Mouse (Mus musculus): Measurements from ENCODE around the gene Hba-a2. TPM values are rescaled to one million over a fixed set of nuclear protein-coding genes. Genes with fewer than 3 reads are reported as not detected.
"Not testable (repeated sequence)": the region's sequence is repeated elsewhere in the genome, so short reads cannot be mapped to it uniquely, and the experiment has no call there.

Gene Hba-a2
- 100 to 1,000 TPM; 153 to 208 TPM for total RNA-seq (2021)
- long read RNA-seq, experiment 1, transcript Hba-a2-201 (3 exons, 554 nt): major isoform, 13 of 13 reads
- long read RNA-seq, experiment 1, partial matches to known transcripts: 0 of 13 reads
- long read RNA-seq, experiment 1, other reads (novel, unspliced or antisense): 0 of 13 reads
- long read RNA-seq, experiment 2, transcript Hba-a2-201 (3 exons, 554 nt): major isoform, 22 of 22 reads
- long read RNA-seq, experiment 2, partial matches to known transcripts: 0 of 22 reads
- long read RNA-seq, experiment 2, other reads (novel, unspliced or antisense): 0 of 22 reads

GRCm38 (mm10) chr11:32296203-32296602 is at the start of gene Hba-a2:
Gene Hba-a2, plus strand, starts transcription at chr11:32296489.
- DNase-seq; H3K27ac ChIP-seq; H3K4me3 ChIP-seq; intact Hi-C loops (cut with DNase I): not testable (repeated sequence)

- H3K4me3 ChIP-seq: no peak overlapping the region
These were observed 49.2 kb upstream of the Hba-a2 start for GRCm38 (mm10) chr11:32247068-32247467.

GRCm38 (mm10) chr11:32248350-32248749 is 47.9 kb upstream of the Hba-a2 start:
- no peak for DNase-seq
- TF ChIP-seq CTCF (IDR thresholded peaks at IDR 0.05): no peak
- intact Hi-C loops (cut with DNase I): no loop called here
- H3K27ac ChIP-seq: no peak overlapping the region
- H3K4me3 ChIP-seq: no peak overlapping the region

More at GRCm38 (mm10) chr11:32247068-32247467, 49.2 kb upstream of the Hba-a2 start:
- no peak overlapping the region for H3K27ac ChIP-seq
- intact Hi-C loops (cut with DNase I): no loop called here
- no peak for DNase-seq
- TF ChIP-seq CTCF (IDR thresholded peaks at IDR 0.05): peak; percentile 26; the same call in 1 of the 2 replicates

GRCm38 (mm10) chr11:32250880-32251763 is 45.2 kb upstream of the Hba-a2 start:
- DNase-seq: no peak
- intact Hi-C loops (cut with DNase I): no loop called here
- no peak for TF ChIP-seq CTCF (IDR thresholded peaks at IDR 0.05)
- Histone ChIP-seq H3K27ac (no peak overlapping the region), H3K4me3 (no peak overlapping the region)

- Histone ChIP-seq H3K4me3 (no peak overlapping the region), H3K27ac (no peak overlapping the region)
- intact Hi-C loops (cut with DNase I): no loop called here
- TF ChIP-seq CTCF (IDR thresholded peaks at IDR 0.05): no peak
- DNase-seq: no peak
These were observed 43.2 kb upstream of the Hba-a2 start for GRCm38 (mm10) chr11:32253121-32253520.

- no peak overlapping the region for H3K27ac ChIP-seq
- intact Hi-C loops (cut with DNase I): no loop called here
- TF ChIP-seq CTCF (IDR thresholded peaks at IDR 0.05): no peak
These were observed 40.1 kb upstream of the Hba-a2 start for GRCm38 (mm10) chr11:32256146-32256545.

GRCm38 (mm10) chr11:32256566-32256965 is 39.7 kb upstream of the Hba-a2 start:
- H3K27ac ChIP-seq: no peak overlapping the region

More at GRCm38 (mm10) chr11:32256146-32256545, 40.1 kb upstream of the Hba-a2 start:
- H3K4me3 ChIP-seq: no peak overlapping the region
- no peak for DNase-seq

GRCm38 (mm10) chr11:32262674-32263415 is 33.4 kb upstream of the Hba-a2 start:
- no peak overlapping the region for H3K27ac ChIP-seq
- DNase-seq: no peak
- TF ChIP-seq CTCF (IDR thresholded peaks at IDR 0.05): no peak
- no peak overlapping the region for H3K4me3 ChIP-seq
- intact Hi-C loops (cut with DNase I): no loop called here

More at GRCm38 (mm10) chr11:32256566-32256965, 39.7 kb upstream of the Hba-a2 start:
- no peak for DNase-seq
- intact Hi-C loops (cut with DNase I): no loop called here
- no peak for TF ChIP-seq CTCF (IDR thresholded peaks at IDR 0.05)
- H3K4me3 ChIP-seq: no peak overlapping the region

GRCm38 (mm10) chr11:32265117-32265738 is 31.1 kb upstream of the Hba-a2 start:
- H3K27ac ChIP-seq: no peak overlapping the region
- intact Hi-C loops (cut with DNase I): no loop called here

GRCm38 (mm10) chr11:32266194-32266593 is 30.1 kb upstream of the Hba-a2 start:
- no peak overlapping the region; the same call in 1 of the 2 replicates for H3K4me3 ChIP-seq
- H3K27ac ChIP-seq: no peak overlapping the region
- no peak for TF ChIP-seq CTCF (IDR thresholded peaks at IDR 0.05)
- intact Hi-C loops (cut with DNase I): no loop called here
- DNase-seq: no peak

More at GRCm38 (mm10) chr11:32265117-32265738, 31.1 kb upstream of the Hba-a2 start:
- no peak for TF ChIP-seq CTCF (IDR thresholded peaks at IDR 0.05)
- DNase-seq: no peak
- no peak overlapping the region for H3K4me3 ChIP-seq

- Histone ChIP-seq H3K27ac (peak overlapping the region; percentile 97), H3K4me3 (peak overlapping the region; percentile 81)
- intact Hi-C loops (cut with DNase I): no loop called here
- TF ChIP-seq CTCF (IDR thresholded peaks at IDR 0.05): no peak
- DNase-seq: no peak
These were observed 29.5 kb upstream of the Hba-a2 start for GRCm38 (mm10) chr11:32266776-32267175.
